Mouse (Mus musculus) CD8-positive naive resting alpha-beta T cell, adult 57 days (primary cell): ENCODE measurements around the gene Smc2. TPM values are rescaled to one million over a fixed set of nuclear protein-coding genes. Genes with fewer than 3 reads are reported as not detected.

Experiments used
- total RNA-seq: library from RNA; stranded (reverse); gene quantifications from one replicate; pipeline ENCODE4 v1.2.4, GENCODE M21; 2023

The Smc2 gene
- 15.0 TPM for total RNA-seq

GRCm38 (mm10) chr4:52438886-52439664 is at the start of gene Smc2:
Gene Smc2 (plus strand): TSS chr4:52439243.

GRCm38 (mm10) chr4:52497144-52497543 is 58.1 kb downstream of the Smc2 start, which contains the start of gene Vma21-ps:
Gene Vma21-ps (minus strand): TSS chr4:52497244.

Other genes starting within 250 kb of the Smc2 start
- not detected for gene Vma21-ps, start 58.0 kb downstream of the Smc2 start, total RNA-seq
- gene Toporsl, start 157.0 kb downstream of the Smc2 start, total RNA-seq: not detected